24 mouse cellular contexts compared by ENCODE assay signal in the genomic region with DNA sequence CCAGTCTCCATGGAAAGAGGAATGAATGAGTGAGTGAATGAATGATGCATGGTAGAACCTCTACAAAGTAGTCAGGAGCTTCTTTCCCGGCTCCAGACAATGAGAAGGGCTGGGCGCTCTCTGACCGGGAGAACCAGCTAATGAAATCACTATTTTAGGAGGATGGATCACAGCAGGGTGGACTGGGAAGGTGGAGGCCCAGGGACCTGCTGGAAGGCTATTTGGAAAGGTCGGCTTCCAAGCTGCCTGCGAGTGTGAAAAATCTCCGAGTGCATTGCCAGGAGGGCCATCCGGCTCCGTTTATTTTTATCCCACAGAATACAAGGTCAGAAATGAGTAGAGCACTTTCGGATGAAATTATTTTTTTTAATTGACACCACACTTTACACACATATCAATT.
A peak's percentile ranks its signal among the peaks of the same experiment; 100 is the strongest.
DNase-seq lines count a peak whose midpoint lies in the region; ATAC-seq lines count a peak whose summit lies in the region.
"Had no signal": no experiment of that assay in that cellular context is flagged by ENCODE, and none has a peak within 500 bp of the region (broad histone marks: within the 10 kb centered on the region; RNA-seq: fewer than 3 reads in every experiment).

No protein-coding gene starts in this region.

- no peaks in the 10 kb centered on the region for H3K36me3 ChIP-seq in heart, embryonic 16.5 days (ENCODE audit: control insufficient read depth, insufficient read depth)
- no peaks in the 10 kb centered on the region for H3K36me3 ChIP-seq in heart, embryonic 12.5 days
- H3K36me3 ChIP-seq: embryonic facial prominence, embryonic 15.5 days; limb, embryonic 13.5 days; liver, embryonic 12.5 days had no signal

- H3K4me3 ChIP-seq in heart, embryonic 16.5 days (ENCODE audit: low read length) = no peak overlapping the region
- no peak overlapping the region for H3K4me3 ChIP-seq in heart, embryonic 12.5 days
- H3K4me3 ChIP-seq: embryonic facial prominence, embryonic 15.5 days; layer of hippocampus, adult 2 months; limb, embryonic 13.5 days; liver, embryonic 12.5 days had no signal

- H3K4me1 ChIP-seq in heart, embryonic 16.5 days (ENCODE audit: control insufficient read depth, insufficient read depth, low read length) = peaks cover 24% of the 10 kb centered on the region
- H3K4me1 ChIP-seq in heart, embryonic 12.5 days (replicated peaks) = peaks cover 12% of the 10 kb centered on the region
- H3K4me1 ChIP-seq: liver, embryonic 12.5 days had no signal

- H3K9ac ChIP-seq in heart, embryonic 16.5 days (ENCODE audit: low read length) = no peak overlapping the region
- H3K9ac ChIP-seq in heart, embryonic 12.5 days = no peak overlapping the region
- H3K9ac ChIP-seq: embryonic facial prominence, embryonic 15.5 days; limb, embryonic 13.5 days; liver, embryonic 12.5 days had no signal

- H3K27me3 ChIP-seq in heart, embryonic 16.5 days (ENCODE audit: control insufficient read depth, insufficient read depth, low read length) = no peaks in the 10 kb centered on the region
- H3K27me3 ChIP-seq in heart, embryonic 12.5 days (replicated peaks) = peaks cover 9% of the 10 kb centered on the region; the same call in 1 of the 2 replicates
- H3K27me3 ChIP-seq: embryonic facial prominence, embryonic 15.5 days; liver, embryonic 12.5 days had no signal

- WGBS in heart, embryonic 16.5 days = 60% methylated on average over 9 of the region's 9 CpGs
- 68% methylated on average over 9 of the region's 9 CpGs for WGBS in heart, embryonic 12.5 days

- no peak overlapping the region for H3K4me2 ChIP-seq in heart, embryonic 16.5 days (ENCODE audit: low read depth, low read length)
- H3K4me2 ChIP-seq in heart, embryonic 12.5 days = no peak overlapping the region
- H3K4me2 ChIP-seq: embryonic facial prominence, embryonic 15.5 days; limb, embryonic 13.5 days; liver, embryonic 12.5 days; midbrain, embryonic 11.5 days had no signal

- no peak overlapping the region for H3K27ac ChIP-seq in heart, embryonic 16.5 days (ENCODE audit: low read length)
- no peak overlapping the region for H3K27ac ChIP-seq in heart, embryonic 12.5 days (ENCODE audit: poor library complexity, severe bottlenecking)
- H3K27ac ChIP-seq: embryonic facial prominence, embryonic 15.5 days; hindbrain, postnatal 0 days; layer of hippocampus, adult 2 months; limb, embryonic 13.5 days; liver, embryonic 12.5 days had no signal

- peak; percentile 28; the same call in 1 of the 2 replicates for ATAC-seq in heart, embryonic 16.5 days (replicated peaks; ENCODE audit: extremely low read depth, insufficient read depth, low FRiP score)
- ATAC-seq in heart, embryonic 12.5 days (ENCODE audit: insufficient number of reproducible peaks, low FRiP score) = no peak
- ATAC-seq: forebrain, embryonic 14.5 days; hindbrain, postnatal 0 days; intestine, embryonic 16.5 days; liver, embryonic 12.5 days had no signal

- peak; percentile 78 for DNase-seq in cerebellum, adult 11-12 months
- DNase-seq in cerebellum, adult 8-10 months = peak; percentile 71
- peak; percentile 80 to 82 for DNase-seq in cerebellum, postnatal 36 days
- no peak for DNase-seq in ovary, postnatal 14 days (ENCODE audit: low spot score)
- no peak for DNase-seq in embryo, embryonic 10.5 days (ENCODE audit: low spot score)
- DNase-seq: adrenal gland, adult 8-10 months; gastrocnemius, postnatal 36 days; kidney, postnatal 25 days; layer of hippocampus, postnatal 36 days; lung, adult 18-20 months; lung, postnatal 10 days; right cerebral cortex, adult 18-20 months; right cerebral cortex, postnatal 4 days; thymus, postnatal 14 days had no signal

- H3K9me3 ChIP-seq in heart, embryonic 16.5 days (replicated peaks; ENCODE audit: control insufficient read depth, low read length) = no peaks in the 10 kb centered on the region
- 0 out of 2 replicates have a peak, but pooled peaks cover 4% of the 10 kb centered on the region for H3K9me3 ChIP-seq in heart, embryonic 12.5 days (replicated peaks)
- H3K9me3 ChIP-seq: embryonic facial prominence, embryonic 15.5 days; limb, embryonic 13.5 days; liver, embryonic 12.5 days had no signal

Comparison
In these comparisons a context has a peak if more than half of its experiments do, and no peak if none do; other contexts are left out.
1. DNase-seq: peak in cerebellum, adult 11-12 months (single experiment), cerebellum, adult 8-10 months (single experiment) and cerebellum, postnatal 36 days (2 of 2); none in ovary, postnatal 14 days (single experiment) and embryo, embryonic 10.5 days (single experiment).